Mouse (Mus musculus) hindbrain, embryonic 16.5 days (tissue): Measurements from ENCODE around the gene Pla1a. TPM values are rescaled to one million over a fixed set of nuclear protein-coding genes. Genes with fewer than 3 reads are reported as not detected.

Source experiments
- ATAC-seq: fragments of 200-750 bp; cut with Nextera tagmentation; 2 replicates; pipeline ENCODE4 v1.8.0; 2017; ENCODE audit warnings: moderate TSS enrichment, moderate library complexity
- H3K27ac ChIP-seq: fragments of 300-500 bp; sonication (generic); 2 replicates; pipeline ENCODE4 v1.5.1; 2014; ENCODE audit warnings: low read depth, mild to moderate bottlenecking, control low read depth, low read length, moderate library complexity
- H3K27me3 ChIP-seq: fragments of 300-500 bp; sonication (generic); replicated peaks from 2 replicates; pipeline ENCODE4 v1.6.1; 2014; ENCODE audit warnings: low read length; ENCODE audit not compliant: control insufficient read depth, insufficient read depth
- H3K36me3 ChIP-seq: fragments of 300-500 bp; sonication (generic); 2 replicates; pipeline ENCODE4 v1.6.1; 2014; ENCODE audit warnings: mild to moderate bottlenecking, low read length, moderate library complexity, mixed read lengths; ENCODE audit not compliant: control insufficient read depth, insufficient read depth
- H3K4me1 ChIP-seq: fragments of 300-500 bp; sonication (generic); 2 replicates; pipeline ENCODE4 v1.6.1; 2014; ENCODE audit warnings: low read depth, low read length; ENCODE audit not compliant: control insufficient read depth, insufficient read depth
- H3K4me2 ChIP-seq: fragments of 300-500 bp; sonication (generic); 2 replicates; pipeline ENCODE4 v1.6.1; 2014; ENCODE audit warnings: mild to moderate bottlenecking, low read length, control low read depth, moderate library complexity
- H3K4me3 ChIP-seq: fragments of 300-500 bp; sonication (generic); 2 replicates; pipeline ENCODE4 v1.5.1; 2014; ENCODE audit warnings: mild to moderate bottlenecking, low read length, control low read depth, moderate library complexity
- H3K9ac ChIP-seq: fragments of 300-500 bp; sonication (generic); 2 replicates; pipeline ENCODE4 v1.6.1; 2014; ENCODE audit warnings: low read depth, mild to moderate bottlenecking, control low read depth, low read length, moderate library complexity
- H3K9me3 ChIP-seq: fragments of 300-500 bp; sonication (generic); 2 replicates; pipeline ENCODE4 v1.6.1; 2014; ENCODE audit warnings: mild to moderate bottlenecking, low read length, moderate library complexity; ENCODE audit not compliant: control insufficient read depth
- WGBS: fragments of 180-500 bp; shearing (Covaris S2); extraction: QIAGEN DNeasy Blood & Tissue Kit; methylation state at CpG from one replicate; pipeline ENCODE4 v1.1.7; 2014; 5-methylcytosine and 5-hydroxymethylcytosine counted together
- polyA plus RNA-seq: library from polyadenylated mRNA; unstranded; fragments of >200 nt; fragmentation: Nextera tagmentation; extraction: Ambion mirVana; gene quantifications from 2 replicates; pipeline ENCODE4 v1.2.1, GENCODE M21; 2015

Pla1a gene
- polyA plus RNA-seq, 1 experiment from 2014 or later, result 0.81 TPM

DNA sequence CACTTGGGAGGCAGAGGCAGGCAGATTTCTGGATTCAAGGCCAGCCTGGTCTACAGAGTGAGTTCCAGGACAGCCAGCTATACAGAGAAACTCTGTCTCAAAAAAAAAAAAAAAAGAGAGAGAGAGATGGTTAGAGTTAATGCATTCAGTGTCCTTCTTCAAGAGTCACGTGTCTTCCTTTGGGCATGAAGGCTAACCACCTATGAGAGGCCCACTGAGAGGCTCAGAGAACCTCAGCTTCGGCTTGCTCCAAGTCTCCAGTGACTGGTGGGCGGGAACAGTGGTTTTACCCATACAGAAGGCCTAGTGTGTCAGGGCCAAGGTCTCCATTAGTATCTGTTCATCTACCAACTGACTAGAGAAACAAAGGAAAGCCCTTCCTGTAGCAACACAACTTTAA, 33.9 kb downstream of the Pla1a start:
- no peaks in the 10 kb centered on the region for H3K36me3 ChIP-seq
- no peak overlapping the region for H3K4me3 ChIP-seq
- WGBS, result 68% methylated on average over 3 of the region's 3 CpGs
- peak overlapping the region; percentile 66 for H3K4me2 ChIP-seq
- H3K9me3 ChIP-seq, result no peaks in the 10 kb centered on the region
- ATAC-seq, result no peak
- H3K27ac ChIP-seq, result peak overlapping the region; percentile 7
- peak overlapping the region; percentile 59 for H3K9ac ChIP-seq
- H3K4me1 ChIP-seq, result peaks cover 11% of the 10 kb centered on the region
- no peaks in the 10 kb centered on the region for H3K27me3 ChIP-seq

DNA sequence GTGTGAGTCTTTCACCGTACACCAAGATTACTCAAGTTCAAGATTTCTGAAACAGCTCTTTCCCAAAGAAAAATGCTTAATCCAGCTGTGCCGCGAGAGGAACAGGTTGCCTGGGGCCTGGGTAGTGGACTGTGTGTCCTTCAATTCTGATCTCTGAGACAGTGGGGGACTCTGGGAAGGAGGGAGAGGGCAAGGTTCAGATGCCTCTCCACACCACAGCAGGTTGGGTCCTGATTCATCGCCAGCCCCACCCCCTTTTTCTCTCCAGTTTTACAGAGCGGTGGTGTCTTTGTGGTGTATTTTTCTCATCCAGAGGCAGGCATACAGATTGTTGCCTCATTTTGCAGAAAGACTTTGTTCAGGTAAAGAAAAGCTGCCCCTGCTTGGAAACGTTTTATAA, 34.7 kb downstream of the Pla1a start:
- Histone ChIP-seq H3K36me3 (no peaks in the 10 kb centered on the region), H3K9ac (no peak overlapping the region), H3K27me3 (no peaks in the 10 kb centered on the region), H3K4me3 (no peak overlapping the region), H3K4me2 (no peak overlapping the region), H3K27ac (no peak overlapping the region), H3K9me3 (no peaks in the 10 kb centered on the region), H3K4me1 (peaks cover 11% of the 10 kb centered on the region)
- no peak for ATAC-seq
- 84% methylated on average over 6 of the region's 6 CpGs for WGBS

DNA sequence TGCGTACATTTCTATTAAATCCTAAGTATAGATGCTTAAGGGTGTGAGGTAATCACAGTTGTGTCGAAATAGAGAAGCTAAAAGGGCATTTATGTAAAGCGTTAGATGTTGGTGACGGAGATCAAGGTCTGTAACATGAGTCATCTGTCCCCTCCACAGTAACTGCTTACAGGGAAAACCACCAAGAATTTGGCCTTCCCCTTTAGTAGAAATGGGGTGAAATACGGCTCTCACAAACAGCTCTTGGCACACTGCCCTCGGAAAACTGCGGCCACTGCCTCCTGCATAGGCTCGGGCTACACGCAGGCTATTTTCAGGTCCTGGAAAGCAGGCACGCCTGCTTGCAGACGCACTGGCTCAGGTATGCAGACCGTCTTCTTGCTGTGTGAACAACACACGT, 36.8 kb downstream of the Pla1a start:
- no peak overlapping the region for H3K9ac ChIP-seq
- H3K4me3 ChIP-seq, result no peak overlapping the region
- no peak overlapping the region for H3K27ac ChIP-seq
- no peaks in the 10 kb centered on the region for H3K27me3 ChIP-seq
- H3K36me3 ChIP-seq, result no peaks in the 10 kb centered on the region
- no peak for ATAC-seq
- peaks cover 11% of the 10 kb centered on the region for H3K4me1 ChIP-seq
- 71% methylated on average over 13 of the region's 13 CpGs for WGBS
- H3K9me3 ChIP-seq, result no peaks in the 10 kb centered on the region
- H3K4me2 ChIP-seq, result no peak overlapping the region

DNA sequence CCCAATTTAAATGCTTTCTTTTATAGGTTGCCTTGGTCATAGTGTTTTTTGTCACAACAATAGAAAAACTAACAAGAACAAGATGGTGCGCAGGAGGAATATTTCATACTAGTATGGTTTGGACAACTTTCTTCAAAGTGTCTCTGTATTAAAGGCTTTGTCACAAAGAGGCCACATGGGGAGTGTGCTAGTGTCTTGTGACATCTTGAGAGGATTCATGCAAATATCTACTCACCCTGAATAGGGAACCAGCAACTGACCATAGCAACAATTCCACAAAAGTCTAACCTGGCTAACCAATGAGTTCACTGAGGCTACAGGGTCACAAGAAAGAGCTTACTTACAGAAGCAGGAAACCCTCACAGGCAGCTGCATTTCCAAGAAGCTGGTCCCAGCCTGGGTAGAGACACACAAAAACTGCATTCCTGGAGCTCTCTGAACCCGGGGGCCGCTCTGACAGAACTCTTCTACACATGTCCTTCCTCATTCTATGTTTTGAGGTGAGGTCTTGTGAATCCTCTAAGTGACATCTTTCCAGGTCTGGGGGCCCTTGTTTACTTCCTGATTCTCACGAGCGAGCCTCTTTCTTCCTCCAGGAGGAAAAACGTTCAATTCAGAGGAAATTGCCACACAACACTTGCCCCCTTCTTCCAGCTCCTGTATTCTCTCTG, 37.8 kb downstream of the Pla1a start:
- H3K27me3 ChIP-seq, result no peaks in the 10 kb centered on the region
- no peak overlapping the region for H3K4me3 ChIP-seq
- no peak for ATAC-seq
- peaks cover 10% of the 10 kb centered on the region for H3K4me1 ChIP-seq
- H3K36me3 ChIP-seq, result no peaks in the 10 kb centered on the region
- no peak overlapping the region for H3K27ac ChIP-seq
- no peaks in the 10 kb centered on the region for H3K9me3 ChIP-seq
- 77% methylated on average over 6 of the region's 6 CpGs for WGBS
- H3K9ac ChIP-seq, result no peak overlapping the region
- no peak overlapping the region for H3K4me2 ChIP-seq

DNA sequence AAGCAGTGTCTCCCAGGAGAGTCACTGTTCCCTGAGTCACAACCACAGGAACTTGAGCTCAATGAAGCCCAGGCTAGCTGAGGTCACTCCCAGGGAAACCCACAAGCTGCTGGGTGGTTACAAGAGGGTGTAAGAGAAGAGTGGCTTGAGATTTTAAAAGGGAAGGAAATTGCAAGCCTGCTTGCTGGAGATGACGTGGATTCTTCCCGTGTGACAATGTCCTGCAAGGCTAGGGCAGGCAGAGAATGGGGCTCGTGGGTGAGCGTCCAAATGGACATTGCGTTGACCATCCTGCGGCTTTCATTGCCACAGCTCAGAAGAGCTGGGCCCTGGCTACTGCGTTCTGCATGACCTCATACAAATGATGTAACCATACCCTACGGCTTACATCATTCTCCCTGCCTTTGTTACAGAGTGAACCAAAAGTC, 38.7 kb downstream of the Pla1a start:
- H3K36me3 ChIP-seq, result no peaks in the 10 kb centered on the region
- H3K9me3 ChIP-seq, result no peaks in the 10 kb centered on the region
- no peak overlapping the region for H3K9ac ChIP-seq
- peaks cover 2% of the 10 kb centered on the region for H3K4me1 ChIP-seq
- H3K27me3 ChIP-seq, result no peaks in the 10 kb centered on the region
- WGBS, result 90% methylated on average over 8 of the region's 8 CpGs
- no peak for ATAC-seq
- H3K4me2 ChIP-seq, result no peak overlapping the region
- H3K4me3 ChIP-seq, result no peak overlapping the region
- H3K27ac ChIP-seq, result no peak overlapping the region

DNA sequence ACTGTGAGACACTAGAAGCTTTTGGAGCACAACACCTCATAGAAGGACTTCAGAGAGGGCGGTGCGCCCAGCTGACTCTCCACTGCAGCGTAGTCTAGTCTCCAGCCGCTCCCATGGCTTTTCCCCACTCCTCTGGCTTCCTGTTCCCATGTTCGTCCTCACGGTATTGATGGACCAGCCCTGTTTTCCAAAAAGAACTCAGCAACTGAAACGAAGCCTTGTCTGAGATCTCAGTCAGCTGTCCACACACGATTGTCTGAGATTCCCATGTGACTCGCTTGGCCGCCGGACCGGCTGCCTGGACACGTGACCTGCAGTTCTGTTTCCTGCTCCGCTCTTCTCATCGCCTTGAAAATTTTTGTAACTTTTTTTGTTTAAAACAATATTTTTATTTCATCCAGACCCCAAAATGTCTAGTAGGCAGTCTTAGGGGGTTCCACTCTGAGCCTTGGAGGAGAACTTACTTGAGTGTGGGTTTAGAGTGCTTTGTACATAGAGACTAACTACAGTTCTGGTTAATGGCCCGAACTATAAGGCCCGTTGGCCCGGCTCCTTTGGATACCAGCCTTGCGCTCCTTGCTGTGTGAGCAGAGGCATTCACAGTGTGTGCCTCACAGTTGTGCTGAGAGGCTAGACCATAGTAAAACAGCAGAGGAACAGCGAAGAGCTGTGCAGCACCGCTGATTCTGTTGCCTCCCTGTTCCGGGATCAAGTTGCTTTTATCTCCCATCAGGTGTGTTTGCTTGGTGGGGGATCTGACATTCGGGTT, 40.6 kb downstream of the Pla1a start:
- Histone ChIP-seq H3K4me2 (no peak overlapping the region), H3K9ac (no peak overlapping the region), H3K36me3 (no peaks in the 10 kb centered on the region), H3K4me1 (no peaks in the 10 kb centered on the region), H3K9me3 (no peaks in the 10 kb centered on the region), H3K4me3 (no peak overlapping the region), H3K27me3 (no peaks in the 10 kb centered on the region), H3K27ac (no peak overlapping the region)
- 83% methylated on average over 23 of the region's 23 CpGs for WGBS
- no peak for ATAC-seq

DNA sequence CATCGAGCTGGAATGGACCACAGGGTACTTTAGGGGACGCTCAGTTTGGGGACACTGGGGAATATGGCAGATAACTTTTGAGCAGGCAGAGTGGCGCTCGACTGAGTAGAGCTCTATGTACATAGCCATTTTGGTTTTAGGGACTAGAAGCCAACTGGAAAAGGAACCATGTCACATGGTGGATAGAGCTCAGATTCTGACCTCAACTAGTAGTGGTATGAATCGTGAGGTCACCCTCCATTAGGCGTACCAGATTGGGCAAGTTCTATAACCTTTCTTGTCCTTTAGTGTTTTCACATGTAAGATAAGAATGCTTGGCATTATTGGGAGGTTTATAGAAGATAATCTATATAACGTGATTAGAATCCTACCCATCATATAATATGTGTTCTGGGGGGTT, 42.6 kb downstream of the Pla1a start:
- WGBS, result 90% methylated on average over 7 of the region's 7 CpGs
- no peaks in the 10 kb centered on the region for H3K9me3 ChIP-seq
- H3K9ac ChIP-seq, result no peak overlapping the region
- no peaks in the 10 kb centered on the region for H3K4me1 ChIP-seq
- ATAC-seq, result no peak
- no peaks in the 10 kb centered on the region for H3K36me3 ChIP-seq
- no peaks in the 10 kb centered on the region for H3K27me3 ChIP-seq
- no peak overlapping the region for H3K27ac ChIP-seq
- no peak overlapping the region for H3K4me3 ChIP-seq
- H3K4me2 ChIP-seq, result no peak overlapping the region

DNA sequence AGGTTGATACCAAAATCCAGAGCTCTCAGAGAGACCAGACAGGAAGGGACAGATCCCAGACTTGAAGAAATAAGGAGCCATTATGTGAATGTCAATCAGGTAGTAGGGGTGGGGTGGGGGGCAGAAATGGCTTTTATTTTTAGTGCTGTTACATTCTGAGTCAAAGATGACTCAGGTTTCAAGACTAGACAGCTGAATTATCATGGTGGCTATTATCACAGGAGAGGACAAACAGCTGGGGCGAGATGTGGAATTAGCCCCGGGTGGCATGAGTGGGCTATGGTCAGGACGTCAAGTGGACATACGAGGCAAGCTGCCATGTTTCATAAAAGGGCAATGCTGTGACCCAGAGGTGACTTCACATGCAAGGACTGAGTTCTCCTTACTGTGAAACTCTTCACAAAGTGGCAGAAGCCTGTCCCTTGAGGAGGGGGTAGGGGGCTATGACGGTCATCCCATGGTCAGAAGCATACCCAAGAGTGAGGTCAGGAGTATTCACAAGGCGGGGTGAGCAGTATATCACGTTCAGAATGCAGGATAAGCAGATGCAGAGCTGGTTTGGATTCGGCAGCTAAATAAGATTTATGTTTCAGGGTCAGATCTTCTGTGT, 43.6 kb downstream of the Pla1a start:
- Histone ChIP-seq H3K9me3 (no peaks in the 10 kb centered on the region), H3K27ac (no peak overlapping the region), H3K36me3 (no peaks in the 10 kb centered on the region), H3K4me2 (no peak overlapping the region), H3K9ac (no peak overlapping the region), H3K4me1 (no peaks in the 10 kb centered on the region), H3K27me3 (no peaks in the 10 kb centered on the region; the same call in 1 of the 2 replicates), H3K4me3 (no peak overlapping the region)
- ATAC-seq, result no peak
- 84% methylated on average over 8 of the region's 8 CpGs for WGBS

DNA sequence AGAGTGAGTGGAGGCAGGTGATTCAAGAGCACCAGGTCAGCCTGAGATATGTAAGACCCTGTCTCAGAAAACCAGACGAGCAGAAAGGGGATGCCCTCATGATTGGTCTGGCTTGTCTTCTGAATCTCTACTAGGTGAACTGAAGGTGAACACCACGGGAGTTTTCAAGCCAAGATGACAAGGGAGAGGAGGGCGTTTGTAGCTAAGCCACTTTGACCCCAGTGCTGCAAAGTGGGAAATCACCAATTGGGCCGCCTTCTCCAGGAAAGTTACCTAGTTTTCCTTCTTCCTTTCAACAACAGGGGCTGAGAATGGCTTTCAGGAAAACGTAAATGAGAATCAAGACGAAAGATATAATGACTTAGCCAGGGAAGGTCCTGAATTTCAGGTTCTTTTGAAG, 44.2 kb downstream of the Pla1a start:
- no peaks in the 10 kb centered on the region for H3K9me3 ChIP-seq
- no peak overlapping the region for H3K4me2 ChIP-seq
- H3K9ac ChIP-seq, result no peak overlapping the region
- no peak overlapping the region for H3K4me3 ChIP-seq
- H3K27ac ChIP-seq, result no peak overlapping the region
- H3K4me1 ChIP-seq, result no peaks in the 10 kb centered on the region
- no peaks in the 10 kb centered on the region for H3K36me3 ChIP-seq
- ATAC-seq, result no peak
- WGBS, result 79% methylated on average over 6 of the region's 6 CpGs
- no peaks in the 10 kb centered on the region; the same call in 1 of the 2 replicates for H3K27me3 ChIP-seq
